Comparison of ENCODE assay signal across 9 mouse cellular contexts in genomic region chr8:94363906-94364305, GRCm38 (mm10). TPM values are rescaled to one million over a fixed set of nuclear protein-coding genes. Genes with fewer than 3 reads are reported as not detected.
DNase-seq lines count a peak whose midpoint lies in the region; ATAC-seq lines count a peak whose summit lies in the region.
"Had no signal": no experiment of that assay in that cellular context is flagged by ENCODE, and none has a peak within 500 bp of the region (broad histone marks: within the 10 kb centered on the region; RNA-seq: fewer than 3 reads in every experiment).

No protein-coding gene starts in this region.

- H3K9ac ChIP-seq in heart, embryonic 16.5 days (ENCODE audit: low read length), result no peak overlapping the region
- H3K9ac ChIP-seq: neural tube, embryonic 12.5 days had no signal

- peak; percentile 62 for ATAC-seq in heart, embryonic 16.5 days (replicated peaks; ENCODE audit: extremely low read depth, insufficient read depth, low FRiP score)
- no peak for ATAC-seq in erythroid progenitor cell, adult 5-6 weeks (replicated peaks; ENCODE audit: low FRiP score, poor library complexity, severe bottlenecking)

- H3K4me2 ChIP-seq in heart, embryonic 16.5 days (ENCODE audit: low read depth, low read length), result peak overlapping the region; percentile 33; the same call in 1 of the 2 replicates
- H3K4me2 ChIP-seq: neural tube, embryonic 12.5 days had no signal

- H3K4me3 ChIP-seq in heart, embryonic 16.5 days (ENCODE audit: low read length), result no peak overlapping the region
- H3K4me3 ChIP-seq: neural tube, embryonic 12.5 days had no signal

- H3K27ac ChIP-seq in heart, embryonic 16.5 days (ENCODE audit: low read length), result peak overlapping the region; percentile 90
- H3K27ac ChIP-seq: neural tube, embryonic 12.5 days had no signal

- DNase-seq in gastrocnemius, adult 18-20 months (ENCODE audit: low spot score), result peak; percentile 87
- no peak for DNase-seq in gastrocnemius, postnatal 4 days (ENCODE audit: low spot score in 2 of 2)
- peak; percentile 68 for DNase-seq in adrenal gland, postnatal 25 days
- peak; percentile 81 for DNase-seq in lung, postnatal 25 days (ENCODE audit: low spot score)
- DNase-seq in retina, postnatal 1 day, result no peak
- DNase-seq in right cerebral cortex, postnatal 4 days, result no peak

- no peaks in the 10 kb centered on the region for H3K9me3 ChIP-seq in heart, embryonic 16.5 days (replicated peaks; ENCODE audit: control insufficient read depth, low read length)
- H3K9me3 ChIP-seq: neural tube, embryonic 12.5 days had no signal

- no peaks in the 10 kb centered on the region for H3K36me3 ChIP-seq in heart, embryonic 16.5 days (ENCODE audit: control insufficient read depth, insufficient read depth)
- H3K36me3 ChIP-seq: neural tube, embryonic 12.5 days had no signal

- 42% methylated on average over 2 of the region's 2 CpGs for WGBS in heart, embryonic 16.5 days

- H3K4me1 ChIP-seq in heart, embryonic 16.5 days (ENCODE audit: control insufficient read depth, insufficient read depth, low read length), result peaks cover 31% of the 10 kb centered on the region
- H3K4me1 ChIP-seq: neural tube, embryonic 12.5 days had no signal

- no peaks in the 10 kb centered on the region for H3K27me3 ChIP-seq in heart, embryonic 16.5 days (ENCODE audit: control insufficient read depth, insufficient read depth, low read length)
- H3K27me3 ChIP-seq: neural tube, embryonic 12.5 days had no signal

RNA-seq across cellular contexts. Expression of gene Herpud1, which starts 22.3 kb away (rescaled TPM):
- total RNA-seq in gastrocnemius, adult 18-20 months (2021), result 100 to 1,000 TPM; 102 to 108 TPM
- 10 to 100 TPM; 57.2 to 58.0 TPM for total RNA-seq in gastrocnemius, postnatal 4 days (2021)
- 98.9 and 118 TPM in 2 replicates for total RNA-seq in adrenal gland, postnatal 25 days (2021)
- polyA plus RNA-seq in heart, embryonic 16.5 days (2015; fragmentation: Nextera tagmentation; extraction: Ambion mirVana), result 107 and 120 TPM in 2 replicates
- total RNA-seq in erythroid progenitor cell, adult 5-6 weeks (2015; ENCODE audit: low replicate concordance), result 54.1 and 64.2 TPM in 2 replicates
- 27.3 and 59.2 TPM in 2 replicates for total RNA-seq in erythroid progenitor cell, adult 5-6 weeks (2017; ENCODE audit: low replicate concordance)

RNA-seq across cellular contexts. Expression of gene Slc12a3, which starts 34.9 kb away (rescaled TPM):
- total RNA-seq in gastrocnemius, adult 18-20 months (2021), result under 1 TPM in 1 of 2 experiments, not detected in 1; 0.18 TPM
- total RNA-seq in gastrocnemius, postnatal 4 days (2021), result under 1 TPM in 1 of 2 experiments, not detected in 1; 0.10 TPM
- 0.09 and 0.29 TPM in 2 replicates for total RNA-seq in adrenal gland, postnatal 25 days (2021)
- polyA plus RNA-seq in heart, embryonic 16.5 days (2015; fragmentation: Nextera tagmentation; extraction: Ambion mirVana), result not detected in 2 replicates
- total RNA-seq in erythroid progenitor cell, adult 5-6 weeks (2015; ENCODE audit: low replicate concordance), result 0.84 and 4.0 TPM in 2 replicates
- 0.90 TPM in 1 of 2 replicates, not detected in the other for total RNA-seq in erythroid progenitor cell, adult 5-6 weeks (2017; ENCODE audit: low replicate concordance)

Comparison
In these comparisons a context has a peak if more than half of its experiments do, and no peak if none do; other contexts are left out.
1. DNase-seq: peak in gastrocnemius, adult 18-20 months (single experiment), adrenal gland, postnatal 25 days (single experiment) and lung, postnatal 25 days (single experiment); none in gastrocnemius, postnatal 4 days (0 of 2), retina, postnatal 1 day (single experiment) and right cerebral cortex, postnatal 4 days (single experiment).